Mouse (Mus musculus): Measurements from ENCODE around the gene Tnks2.

DNA sequence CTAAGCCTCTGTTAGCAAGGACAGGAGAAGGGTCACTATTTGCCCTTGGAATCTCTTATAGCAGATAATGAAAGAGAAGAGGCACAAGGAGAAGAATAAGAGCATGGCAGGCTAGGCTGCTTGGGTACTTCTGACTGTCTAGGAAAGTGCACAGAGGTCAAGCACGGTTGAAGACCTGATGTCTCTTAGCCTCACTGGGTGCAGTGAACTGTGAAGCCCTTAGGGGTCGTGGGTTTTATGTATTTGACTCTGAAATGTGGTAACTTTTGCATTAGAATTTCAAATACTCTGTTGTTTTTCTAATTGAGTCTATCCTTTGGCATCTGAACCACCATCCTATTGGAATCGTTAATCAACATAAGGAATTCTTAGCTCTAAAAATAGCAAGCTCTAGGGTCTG lies 53.7 kb downstream of the Tnks2 start:
- TF ChIP-seq CTCF (IDR thresholded peaks at IDR 0.05; ENCODE audit: low read depth) (no peak), EP300 (IDR thresholded peaks at IDR 0.05; ENCODE audit: low read depth) (no peak)

Data from liver, embryonic 14.5 days (tissue).